Mouse (Mus musculus) heart, embryonic 11.5 days (tissue): ENCODE data around the gene Svs3a. TPM values are rescaled to one million over a fixed set of nuclear protein-coding genes. Genes with fewer than 3 reads are reported as not detected.

Source experiments
- polyA plus RNA-seq: library from polyadenylated mRNA; unstranded; fragments of >200 nt; fragmentation: Nextera tagmentation; extraction: Ambion mirVana; gene quantifications from 2 replicates; pipeline ENCODE4 v1.2.1, GENCODE M21; 2014

The Svs3a gene
- polyA plus RNA-seq, 1 experiment from 2014 or later: not detected

Other genes with a start within 250 kb of the Svs3a start
- gene Stk4, start 218.9 kb upstream of the Svs3a start, polyA plus RNA-seq: 20.8 and 21.4 TPM in 2 replicates
- 56.7 and 59.1 TPM in 2 replicates for gene Tomm34, start 218.1 kb upstream of the Svs3a start, polyA plus RNA-seq
- gene Kcns1, start 118.2 kb upstream of the Svs3a start, polyA plus RNA-seq: 0.13 TPM in 1 of 2 replicates, not detected in the other
- not detected in 2 replicates for gene Wfdc5, start 106.5 kb upstream of the Svs3a start, polyA plus RNA-seq
- not detected in 2 replicates for gene Wfdc12, start 98.7 kb upstream of the Svs3a start, polyA plus RNA-seq
- not detected in 2 replicates for gene Wfdc15a, start 89.1 kb upstream of the Svs3a start, polyA plus RNA-seq
- not detected in 2 replicates for gene Wfdc15b, start 67.6 kb upstream of the Svs3a start, polyA plus RNA-seq
- gene Svs2, start 50.8 kb upstream of the Svs3a start, polyA plus RNA-seq: not detected in 2 replicates
- not detected in 2 replicates for gene Svs3b, start 32.6 kb upstream of the Svs3a start, polyA plus RNA-seq
- gene Svs4, start 10.8 kb upstream of the Svs3a start, polyA plus RNA-seq: not detected in 2 replicates
- not detected in 2 replicates for gene Svs6, start 27.5 kb downstream of the Svs3a start, polyA plus RNA-seq
- gene Svs5, start 43.5 kb downstream of the Svs3a start, polyA plus RNA-seq: not detected in 2 replicates
- gene Slpi, start 99.8 kb downstream of the Svs3a start, polyA plus RNA-seq: 0.39 and 0.97 TPM in 2 replicates
- gene Rbpjl, start 113.9 kb downstream of the Svs3a start, polyA plus RNA-seq: 0.06 and 0.19 TPM in 2 replicates
- 0.34 and 0.77 TPM in 2 replicates for gene Matn4, start 115.9 kb downstream of the Svs3a start, polyA plus RNA-seq
- gene Sdc4, start 154.6 kb downstream of the Svs3a start, polyA plus RNA-seq: 33.9 and 34.6 TPM in 2 replicates
- gene Sys1, start 167.7 kb downstream of the Svs3a start, polyA plus RNA-seq: 37.0 and 42.3 TPM in 2 replicates
- gene Gm20458, start 171.7 kb downstream of the Svs3a start, polyA plus RNA-seq: 4.8 and 8.4 TPM in 2 replicates
- not detected in 2 replicates for gene Trp53tg5, start 184.5 kb downstream of the Svs3a start, polyA plus RNA-seq
- gene Dbndd2, start 196.8 kb downstream of the Svs3a start, polyA plus RNA-seq: 16.5 and 21.9 TPM in 2 replicates
- gene Pigt, start 208.3 kb downstream of the Svs3a start, polyA plus RNA-seq: 63.0 and 66.0 TPM in 2 replicates